Mouse (Mus musculus) brain, embryonic 14.5 days (tissue): ENCODE results near the gene Nkain2. TPM values are rescaled to one million over a fixed set of nuclear protein-coding genes. Genes with fewer than 3 reads are reported as not detected.
"Not testable (repeated sequence)": the region's sequence is repeated elsewhere in the genome, so short reads cannot be mapped to it uniquely, and the experiment has no call there.

ENCODE experiments used
- DNase-seq: peaks from one replicate; pipeline ENCODE4 v3.0.0-alpha.2; 2011; ENCODE audit warnings: low read depth
- CTCF ChIP-seq: fragments of 200-500 bp; IDR thresholded peaks from 2 replicates; pipeline ENCODE4 v1.5.1; 2012; ENCODE audit warnings: inconsistent platforms, mild to moderate bottlenecking, moderate library complexity, borderline replicate concordance; ENCODE audit not compliant: insufficient read depth, insufficient read length; ENCODE audit errors: extremely low read depth
- POLR2A ChIP-seq: fragments of 200-500 bp; IDR thresholded peaks from 2 replicates; pipeline ENCODE4 v1.6.1; 2012; ENCODE audit warnings: mild to moderate bottlenecking, inconsistent platforms, borderline replicate concordance; ENCODE audit not compliant: poor library complexity, insufficient read depth, insufficient read length, severe bottlenecking; ENCODE audit errors: extremely low read depth
- polyA plus RNA-seq: library from polyadenylated mRNA; depleted of rRNA; stranded (reverse); fragments of >200 nt; gene quantifications from 2 replicates; pipeline ENCODE4 v1.2.3, GENCODE M21; 2012

Nkain2 gene
- polyA plus RNA-seq, 1 experiment, result 12.9 TPM

DNA sequence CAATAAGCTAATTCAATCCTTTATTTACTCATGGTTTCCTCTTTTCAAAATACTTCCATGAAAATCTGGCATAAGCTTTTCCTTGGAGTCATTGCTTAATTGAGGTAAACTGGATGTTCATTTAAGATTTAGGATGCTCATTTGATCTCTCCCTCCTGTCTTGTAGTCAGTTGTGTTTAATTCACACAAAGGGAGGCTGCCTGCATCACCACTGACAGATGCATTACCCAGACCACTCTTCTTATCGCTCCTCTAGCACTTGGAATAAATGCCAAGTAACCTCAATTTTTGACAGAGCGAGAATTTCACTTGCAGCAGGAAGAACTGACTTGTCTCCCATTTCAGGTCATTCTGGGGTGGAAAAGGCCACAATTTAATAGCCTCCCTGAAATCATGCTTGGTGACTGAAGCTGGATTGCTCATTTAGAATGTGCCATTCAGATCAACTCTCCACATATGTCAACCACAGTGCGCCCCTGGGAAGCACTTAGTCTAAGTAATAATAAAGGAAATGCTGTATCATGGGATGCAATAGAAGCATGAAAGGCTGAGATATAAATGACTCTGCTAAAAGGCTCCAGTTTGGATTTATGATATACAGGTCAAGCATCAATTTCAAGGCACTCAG is 107.4 kb downstream of the Nkain2 start:
- peak; percentile 57 for DNase-seq
- TF ChIP-seq CTCF (no peak), POLR2A (no peak)

DNA sequence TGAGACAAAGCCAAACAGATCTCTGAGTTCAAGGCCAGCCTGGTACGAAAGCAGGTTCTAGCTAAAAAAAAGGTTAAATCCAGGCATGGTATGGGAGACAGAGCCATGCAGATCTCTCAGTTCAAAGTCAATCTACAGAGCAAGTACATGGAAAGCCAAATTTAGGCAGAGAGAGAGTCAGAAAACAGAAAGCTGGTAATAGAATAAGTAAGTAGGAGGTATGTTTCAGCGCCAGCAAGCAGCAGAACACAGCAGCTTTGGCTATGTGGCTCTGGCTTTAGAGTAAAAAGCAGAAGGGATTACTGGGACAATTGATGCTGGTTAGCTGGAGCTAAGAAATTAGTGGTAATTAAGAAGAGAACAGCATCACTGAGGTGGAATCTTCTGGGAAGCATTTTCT is 151.3 kb downstream of the Nkain2 start:
- DNase-seq, result no peak
- TF ChIP-seq CTCF, result no peak
- TF ChIP-seq POLR2A, result no peak

DNA sequence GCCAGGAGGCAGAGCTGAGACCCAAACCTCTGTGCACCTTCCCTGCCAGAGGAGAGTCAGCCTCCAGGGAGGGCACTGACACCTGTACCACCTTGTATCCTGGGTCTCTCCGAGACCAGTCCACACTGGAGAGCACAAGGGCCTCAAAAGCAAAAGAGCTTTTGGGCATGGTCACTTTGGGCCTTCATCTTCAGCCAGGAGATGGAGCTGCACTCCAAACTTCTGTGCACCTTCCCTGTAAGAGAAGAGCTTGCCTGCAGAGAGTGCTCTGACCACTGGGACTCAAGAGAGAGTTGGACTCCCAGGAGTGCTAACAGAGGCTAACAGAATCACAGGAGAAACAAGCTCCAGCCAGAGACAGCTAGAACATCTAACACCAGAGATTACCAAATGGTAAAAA is 183.7 kb downstream of the Nkain2 start:
- DNase-seq, result not testable (repeated sequence)

DNA sequence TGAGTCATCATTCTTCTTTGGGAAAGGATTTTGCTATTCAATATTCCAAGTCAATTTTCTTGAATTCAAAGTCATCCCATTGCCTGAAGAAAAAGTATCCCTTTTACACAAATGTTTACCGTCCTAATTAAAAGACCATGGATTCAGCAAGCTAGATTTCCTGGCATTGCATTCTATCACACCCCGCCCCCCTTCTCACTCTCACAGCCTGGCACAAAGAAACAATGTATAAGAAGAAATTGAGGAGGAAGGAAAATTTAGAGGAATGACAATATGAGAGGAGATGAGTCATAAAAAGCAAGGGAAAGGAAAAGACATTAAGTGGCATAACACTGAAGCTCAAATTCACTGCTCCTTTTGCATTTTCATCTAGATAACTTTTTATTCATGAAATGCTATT is 193.6 kb downstream of the Nkain2 start:
- DNase-seq, result peak; percentile 23
- TF ChIP-seq POLR2A, result no peak
- no peak for TF ChIP-seq CTCF

DNA sequence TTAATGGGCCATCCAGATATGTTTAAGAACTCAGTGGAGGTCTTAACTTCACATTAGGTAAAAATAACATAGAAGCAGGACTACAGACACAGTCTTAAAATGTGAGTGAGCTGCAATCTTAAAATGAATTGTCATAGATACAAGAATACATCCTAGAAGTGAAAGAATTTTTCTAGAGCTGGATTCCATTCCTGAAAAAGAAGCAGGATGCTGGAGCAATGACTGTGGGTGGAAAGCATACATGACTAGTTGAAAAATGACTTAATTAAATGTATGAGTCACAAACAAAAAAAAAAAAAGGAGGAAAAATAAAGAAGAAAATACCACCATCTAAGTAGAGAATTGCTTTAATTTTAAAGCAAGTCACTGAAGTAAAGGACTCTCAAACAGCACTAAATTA is 205.7 kb downstream of the Nkain2 start:
- TF ChIP-seq CTCF (no peak), POLR2A (no peak)
- DNase-seq, result no peak

DNA sequence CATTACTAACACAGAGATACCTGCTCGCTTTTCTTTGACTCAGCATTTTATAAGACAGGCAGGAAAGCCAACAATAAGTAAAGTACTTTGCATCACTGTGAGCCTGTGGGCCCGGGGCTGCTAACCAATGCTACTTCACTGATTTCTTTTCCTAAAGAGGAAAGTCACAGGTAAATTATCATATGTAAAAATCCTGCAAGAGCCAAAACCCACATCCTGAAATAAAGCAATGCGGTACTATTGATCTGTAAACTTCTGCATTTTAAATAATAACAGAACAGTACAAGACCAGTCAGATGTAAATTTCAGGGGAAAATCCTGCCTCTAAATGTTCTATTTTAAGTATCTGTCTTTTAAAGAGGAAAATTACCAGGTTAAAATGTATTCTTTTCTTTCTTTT is 250.0 kb downstream of the Nkain2 start:
- no peak for TF ChIP-seq CTCF
- TF ChIP-seq POLR2A, result no peak
- no peak for DNase-seq

DNA sequence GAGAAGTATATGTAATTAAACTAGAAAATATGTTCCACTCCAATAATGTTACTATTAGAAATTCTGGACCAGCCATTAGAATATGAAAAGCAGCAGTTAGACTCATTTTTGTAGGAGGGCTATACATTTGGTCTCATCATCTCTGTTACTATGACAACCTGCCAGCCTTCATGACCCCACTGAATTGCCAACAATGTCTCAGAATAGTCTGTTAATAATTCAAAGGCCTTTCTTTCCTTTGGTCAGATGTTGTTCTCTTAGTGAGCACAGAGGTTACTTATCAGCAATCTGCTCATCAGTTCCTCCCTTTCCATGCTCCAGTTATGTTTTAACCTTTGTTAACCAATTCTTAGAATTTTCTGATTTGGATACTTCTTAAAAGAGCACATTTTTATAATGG is 251.1 kb downstream of the Nkain2 start:
- DNase-seq, result peak; percentile 48
- no peak for TF ChIP-seq POLR2A
- TF ChIP-seq CTCF, result no peak

DNA sequence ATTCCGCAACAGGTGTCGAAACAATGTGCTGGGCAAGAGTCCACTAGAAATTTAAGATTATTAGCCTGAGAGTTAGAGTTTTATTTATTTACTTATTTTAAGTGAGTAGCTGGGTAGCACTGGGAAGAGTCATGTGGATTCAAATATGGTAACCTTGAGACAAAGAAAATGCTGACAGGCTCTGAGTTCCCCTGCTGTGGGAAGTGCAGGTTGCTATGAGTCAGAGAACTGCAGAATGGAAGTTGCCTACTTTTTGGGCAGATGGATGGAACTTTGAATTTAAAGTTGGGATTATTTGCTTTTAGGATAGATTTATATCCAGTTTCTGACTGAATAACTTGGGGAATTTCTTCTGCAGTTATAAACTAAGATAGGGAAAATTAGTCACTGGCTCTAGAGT is 259.2 kb downstream of the Nkain2 start:
- TF ChIP-seq CTCF, result no peak
- no peak for TF ChIP-seq POLR2A

DNA sequence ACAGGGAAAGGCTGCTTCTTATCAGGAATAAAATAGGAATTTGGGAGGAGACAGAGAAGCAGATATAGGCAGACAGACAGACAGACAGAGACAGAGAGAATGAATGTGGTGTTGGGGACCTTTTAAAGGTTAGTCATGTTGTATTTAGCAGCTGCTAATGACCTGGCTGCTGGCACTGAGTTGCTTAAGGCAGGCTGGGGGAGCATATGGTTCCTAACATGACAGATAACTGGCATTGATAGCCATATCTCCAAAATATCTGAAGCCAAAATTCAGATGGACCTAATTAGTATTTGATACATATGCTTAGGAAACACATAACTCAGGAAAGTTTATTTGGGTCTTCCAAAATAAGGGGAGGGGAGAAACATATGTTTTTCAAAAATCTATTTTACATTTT is 285.8 kb downstream of the Nkain2 start:
- no peak for TF ChIP-seq POLR2A
- no peak for TF ChIP-seq CTCF
- peak; percentile 41 for DNase-seq

More for the DNA sequence above, 259.2 kb downstream of the Nkain2 start:
- no peak for DNase-seq

DNA sequence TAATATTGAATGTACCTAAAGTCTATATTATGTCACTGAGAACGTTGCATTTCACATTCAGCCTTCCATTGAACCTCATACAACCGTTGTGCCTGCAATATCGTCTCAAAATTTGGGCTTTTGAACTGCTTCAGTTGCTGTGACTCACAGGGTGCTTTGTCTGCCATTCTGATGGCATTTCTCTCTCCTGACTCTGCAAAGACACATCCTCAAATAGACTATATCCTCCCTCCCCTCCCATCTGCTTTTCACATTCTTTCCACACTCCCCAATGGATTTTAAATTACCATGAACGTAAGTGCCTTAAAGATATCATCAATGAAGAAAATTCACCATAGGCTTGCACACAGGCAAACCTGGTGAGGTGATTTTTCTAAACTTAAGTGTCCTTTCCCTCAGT is 287.5 kb downstream of the Nkain2 start:
- no peak for TF ChIP-seq POLR2A
- no peak for DNase-seq

DNA sequence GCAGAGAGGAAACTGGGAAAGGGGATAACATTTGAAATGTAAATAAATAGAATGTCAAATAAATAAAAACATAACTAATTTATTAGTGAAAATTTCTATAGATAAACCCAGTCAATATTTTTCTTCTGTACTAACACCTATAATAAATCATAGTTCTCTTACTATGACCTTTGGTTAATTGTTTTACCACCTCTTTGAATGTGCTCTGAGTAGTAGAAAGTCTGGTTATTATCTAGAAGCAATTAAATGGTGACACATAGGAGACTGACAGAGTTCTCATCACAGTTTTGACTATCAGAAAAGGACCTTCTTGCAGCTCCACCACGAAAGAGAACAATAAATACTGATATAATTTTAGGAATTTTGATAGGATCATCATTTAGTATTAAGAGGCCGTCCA is 295.3 kb downstream of the Nkain2 start:
- no peak for DNase-seq
- TF ChIP-seq POLR2A, result no peak
- TF ChIP-seq CTCF, result no peak

DNA sequence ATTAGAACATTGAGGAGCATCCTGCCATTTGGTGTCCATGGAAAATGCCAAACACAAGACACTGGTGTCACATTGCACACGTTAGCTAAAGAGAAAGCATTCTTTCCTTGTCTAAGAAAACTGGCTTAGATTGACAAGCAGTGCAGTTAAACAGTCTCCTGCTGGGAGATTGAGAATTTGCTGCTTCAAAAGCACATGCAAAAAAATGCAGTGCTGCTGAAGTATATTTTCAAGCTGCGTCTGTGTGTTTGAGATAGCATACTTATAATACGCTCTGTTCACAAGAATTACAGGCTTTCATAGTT is 313.0 kb downstream of the Nkain2 start:
- no peak for TF ChIP-seq CTCF
- TF ChIP-seq POLR2A, result no peak
- peak; percentile 83 for DNase-seq

DNA sequence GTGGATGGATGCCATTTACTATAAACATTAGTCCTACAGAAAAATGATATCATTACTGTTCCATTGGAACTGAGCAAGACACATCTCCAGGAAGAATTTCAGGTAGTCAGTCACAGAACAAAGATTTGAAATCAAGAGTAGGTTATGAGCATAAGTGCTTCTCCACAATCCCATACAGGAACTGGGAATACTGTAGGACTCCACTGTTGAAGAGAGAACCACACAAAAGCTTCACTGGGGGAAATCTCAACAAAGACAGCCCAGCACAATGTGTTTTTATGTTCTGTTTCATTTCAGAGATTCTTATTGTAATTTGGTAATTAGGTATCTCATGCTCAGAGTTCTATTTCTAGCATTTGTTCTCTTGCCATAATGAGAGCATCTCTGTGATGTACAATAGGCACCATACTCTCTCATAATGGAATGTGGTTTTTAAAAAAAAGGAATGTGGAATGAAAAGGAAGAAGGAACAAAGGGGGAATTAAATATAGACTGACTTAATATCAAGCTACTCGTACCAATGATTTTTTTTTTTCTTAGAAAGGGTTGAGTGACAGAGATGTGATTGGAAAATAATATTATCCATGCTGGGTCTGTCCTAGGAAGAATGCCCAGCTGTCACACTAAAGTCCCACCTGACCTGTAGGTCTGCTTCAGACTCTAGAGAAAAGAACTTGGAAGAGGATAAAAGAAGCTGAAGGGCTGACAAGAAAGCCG is 313.5 kb downstream of the Nkain2 start:
- DNase-seq, result no peak

DNA sequence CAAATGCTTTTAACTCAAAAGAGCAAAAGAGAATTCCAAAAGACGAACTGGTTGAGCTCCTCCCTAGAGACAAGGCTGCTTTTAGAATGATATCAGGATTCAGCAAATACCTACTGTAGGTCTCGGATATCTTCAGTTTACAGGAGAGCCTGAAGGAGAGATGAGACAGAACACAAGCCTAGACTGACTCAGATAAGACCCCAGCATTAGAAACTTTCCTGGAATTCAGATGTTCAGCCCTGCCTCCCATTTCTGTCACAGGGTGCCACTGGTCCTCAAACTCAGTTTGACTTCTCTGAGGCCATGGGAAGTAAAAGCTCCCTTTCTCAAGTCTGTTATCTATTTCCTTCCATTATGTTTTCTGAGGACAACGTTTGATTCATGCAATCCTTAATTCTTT is 332.6 kb downstream of the Nkain2 start:
- TF ChIP-seq CTCF, result no peak
- no peak for TF ChIP-seq POLR2A
- DNase-seq, result no peak

More for the DNA sequence above, 313.5 kb downstream of the Nkain2 start:
- TF ChIP-seq POLR2A, result no peak
- no peak for TF ChIP-seq CTCF

DNA sequence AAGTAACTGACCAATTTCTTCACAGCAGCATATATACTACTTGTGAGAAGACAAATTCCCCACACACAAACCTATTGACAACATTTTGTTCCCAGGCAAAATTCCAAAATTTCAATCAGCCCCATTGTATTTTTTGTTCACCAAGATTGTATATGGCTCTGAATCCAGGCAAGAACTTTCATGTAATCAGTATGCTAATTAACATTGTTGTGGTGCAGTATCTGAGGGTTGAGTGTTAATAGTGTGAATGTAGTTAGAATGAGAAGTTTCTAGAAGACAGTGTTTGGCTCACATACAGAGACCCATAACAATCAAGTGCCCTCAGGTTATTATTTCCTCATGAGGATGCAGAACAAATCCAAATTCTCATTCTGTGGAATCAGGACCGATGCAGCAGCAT is 354.2 kb downstream of the Nkain2 start:
- peak; percentile 68 for DNase-seq
- TF ChIP-seq CTCF, result no peak
- no peak for TF ChIP-seq POLR2A

DNA sequence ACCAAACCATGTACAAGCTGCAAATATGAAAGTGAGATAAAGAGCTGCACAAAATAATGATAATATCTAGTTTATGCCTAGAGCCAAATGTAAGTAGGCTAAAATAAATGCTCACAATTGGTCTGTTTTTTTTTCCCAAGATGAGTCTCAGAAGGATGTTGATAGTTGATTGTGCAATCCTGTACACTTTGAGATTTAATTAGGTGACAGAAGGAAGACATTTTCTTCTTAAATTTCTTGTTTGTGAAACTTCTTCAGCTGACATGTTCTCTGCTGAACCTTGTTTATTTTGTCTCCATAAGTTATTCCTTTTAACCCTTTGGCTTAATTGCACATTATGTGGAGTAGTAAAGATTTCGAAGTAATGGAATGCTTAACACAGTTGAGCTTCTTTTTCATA is 379.4 kb downstream of the Nkain2 start:
- no peak for DNase-seq
- TF ChIP-seq POLR2A (no peak), CTCF (no peak)
